Mouse (Mus musculus): ENCODE data around the gene Gm11060. TPM values are rescaled to one million over a fixed set of nuclear protein-coding genes. Genes with fewer than 3 reads are reported as not detected.

Gm11060 gene
- polyA plus RNA-seq (2012; ENCODE audit: insufficient read depth, low replicate concordance) = not detected in 2 replicates

DNA sequence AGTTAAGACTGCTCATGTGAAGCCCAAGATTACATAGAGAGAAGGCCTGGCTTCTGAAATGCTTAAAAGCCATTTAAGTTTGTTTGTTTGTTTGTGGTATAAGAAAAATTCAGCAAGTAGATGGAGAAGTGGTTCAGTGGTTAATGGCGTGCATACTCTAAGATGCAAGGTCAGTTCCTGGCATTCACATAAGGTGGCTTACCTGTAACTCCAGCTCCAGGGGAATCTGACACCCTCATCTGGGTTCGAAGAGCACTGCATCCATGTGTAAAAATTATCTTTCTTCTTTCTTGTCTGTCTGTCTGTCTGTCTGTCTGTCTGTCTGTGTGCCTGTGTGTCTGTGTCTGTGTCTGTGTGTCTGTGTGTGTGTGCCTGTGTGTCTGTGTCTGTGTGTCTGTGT, at the start of gene Gm11060:
Gm11060 (plus strand) TSS at position 301 of the 400 bp plus-strand sequence.
- H3K36me3 ChIP-seq (replicated peaks; ENCODE audit: low read length) = no peaks in the 10 kb centered on the region
- no peak for TF ChIP-seq FLI1 (IDR thresholded peaks at IDR 0.05; ENCODE audit: low read length)
- TF ChIP-seq GATA1 (IDR thresholded peaks at IDR 0.05; ENCODE audit: borderline replicate concordance, low read length) = no peak
- peaks cover 4% of the 10 kb centered on the region for H3K27me3 ChIP-seq (replicated peaks)
- H3K9me3 ChIP-seq = peaks cover 7% of the 10 kb centered on the region; the same call in 1 of the 2 replicates
- H3K4me3 ChIP-seq (replicated peaks) = no peak within 1 kb of the TSS
- H3K4me1 ChIP-seq = peaks cover 4% of the 10 kb centered on the region

DNA sequence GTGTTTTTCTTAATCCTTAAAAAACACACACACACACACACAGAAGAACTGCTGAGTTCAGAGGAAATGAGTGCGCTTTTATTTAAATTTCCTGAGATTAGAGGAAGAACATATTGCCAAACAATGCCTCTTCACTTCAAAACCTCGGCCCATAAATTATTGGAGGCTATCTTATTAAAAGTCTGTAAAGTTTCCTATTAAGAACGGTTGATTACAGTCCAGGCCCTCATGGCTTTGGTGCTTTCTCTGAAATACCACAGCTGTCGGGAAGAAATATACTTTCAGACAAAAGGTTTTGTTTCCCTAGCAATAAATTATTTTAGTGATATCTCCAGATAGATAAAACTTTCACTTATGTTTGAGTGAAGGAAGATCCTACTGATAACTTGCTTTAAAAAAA, 48.7 kb upstream of the Gm11060 start:
- H3K9me3 ChIP-seq = no peaks in the 10 kb centered on the region
- H3K4me3 ChIP-seq (replicated peaks) = no peak overlapping the region
- H3K27me3 ChIP-seq (replicated peaks) = peaks cover 5% of the 10 kb centered on the region
- H3K36me3 ChIP-seq (replicated peaks; ENCODE audit: low read length) = no peaks in the 10 kb centered on the region
- no peaks in the 10 kb centered on the region for H3K4me1 ChIP-seq
- no peak for TF ChIP-seq GATA1 (IDR thresholded peaks at IDR 0.05; ENCODE audit: borderline replicate concordance, low read length)
- TF ChIP-seq FLI1 (IDR thresholded peaks at IDR 0.05; ENCODE audit: low read length) = no peak

DNA sequence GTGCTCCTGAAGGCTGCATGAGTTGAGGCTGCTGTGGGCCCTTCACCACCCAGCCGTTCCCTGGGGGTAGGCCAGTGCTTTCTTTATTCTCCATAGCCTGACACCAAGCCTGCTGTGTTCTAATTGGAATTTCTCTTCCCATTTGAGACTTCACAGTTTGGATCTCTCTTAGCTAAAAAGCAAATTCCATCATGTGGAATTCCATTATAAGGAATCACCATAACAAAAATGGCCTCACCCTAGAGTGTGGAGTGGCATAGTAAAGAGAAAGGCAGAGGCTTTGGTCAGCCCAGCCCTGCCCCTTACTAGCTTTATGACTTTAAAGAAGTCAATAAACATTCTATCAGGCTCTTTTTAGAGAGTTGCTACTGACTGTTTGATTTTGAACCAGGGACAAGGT, 43.5 kb upstream of the Gm11060 start:
- no peaks in the 10 kb centered on the region for H3K36me3 ChIP-seq (replicated peaks; ENCODE audit: low read length)
- no peak overlapping the region for H3K4me3 ChIP-seq (replicated peaks)
- H3K9me3 ChIP-seq = no peaks in the 10 kb centered on the region
- no peaks in the 10 kb centered on the region for H3K4me1 ChIP-seq
- TF ChIP-seq GATA1 (IDR thresholded peaks at IDR 0.05; ENCODE audit: borderline replicate concordance, low read length) (no peak), FLI1 (IDR thresholded peaks at IDR 0.05; ENCODE audit: low read length) (no peak)
- peaks cover 3% of the 10 kb centered on the region for H3K27me3 ChIP-seq (replicated peaks)

DNA sequence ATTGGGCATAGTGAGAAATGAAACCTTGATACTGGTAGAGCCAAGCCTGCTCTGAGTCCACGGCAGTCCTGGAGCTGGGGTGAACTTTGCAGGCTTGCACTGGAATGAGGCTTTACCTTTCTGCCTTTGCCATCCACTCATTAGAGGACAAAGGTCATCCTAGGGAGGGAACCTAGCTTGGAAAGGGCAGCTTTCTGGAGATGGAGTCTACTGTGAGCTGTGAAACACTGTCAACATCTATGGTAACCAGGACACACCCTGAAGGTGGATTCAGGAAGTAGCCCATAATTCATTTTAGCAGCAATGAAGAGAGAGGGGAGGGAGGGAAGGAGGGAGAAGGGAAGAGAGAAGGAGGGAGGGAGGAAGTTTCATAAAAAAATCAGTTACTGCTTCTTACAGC, 36.3 kb upstream of the Gm11060 start:
- TF ChIP-seq GATA1 (IDR thresholded peaks at IDR 0.05; ENCODE audit: borderline replicate concordance, low read length) (no peak), FLI1 (IDR thresholded peaks at IDR 0.05; ENCODE audit: low read length) (no peak)
- no peak overlapping the region for H3K4me3 ChIP-seq (replicated peaks)
- H3K4me1 ChIP-seq = no peaks in the 10 kb centered on the region
- H3K9me3 ChIP-seq = no peaks in the 10 kb centered on the region
- H3K27me3 ChIP-seq (replicated peaks) = peaks cover 3% of the 10 kb centered on the region
- H3K36me3 ChIP-seq (replicated peaks; ENCODE audit: low read length) = no peaks in the 10 kb centered on the region

DNA sequence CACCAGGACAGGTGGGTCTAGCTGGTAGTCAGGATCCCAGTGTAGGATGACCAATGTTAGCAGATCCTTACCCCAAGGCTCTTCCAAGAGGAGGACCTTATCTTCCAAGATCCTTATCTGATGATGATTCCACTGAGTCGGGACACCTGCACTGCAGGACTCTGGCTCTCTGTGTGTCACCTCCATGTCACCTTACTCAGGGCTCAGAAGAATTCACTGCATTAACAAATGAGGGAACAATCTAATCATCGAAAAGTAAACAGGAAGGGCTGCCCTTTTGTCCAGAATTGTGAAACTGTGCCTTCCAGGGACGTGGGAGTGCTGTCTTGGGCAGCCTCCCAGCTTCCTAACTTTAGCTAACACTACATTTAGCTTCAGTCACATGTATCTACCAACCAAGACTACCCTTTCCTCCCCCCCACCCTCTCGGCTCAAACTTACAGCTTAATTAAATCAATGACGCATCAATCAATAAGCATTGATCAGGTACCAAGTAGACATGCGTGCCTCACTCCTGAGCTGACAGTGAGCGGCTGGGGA, 33.2 kb upstream of the Gm11060 start:
- no peaks in the 10 kb centered on the region for H3K36me3 ChIP-seq (replicated peaks; ENCODE audit: low read length)
- H3K9me3 ChIP-seq = peaks cover 3% of the 10 kb centered on the region; the same call in 1 of the 2 replicates
- no peaks in the 10 kb centered on the region for H3K27me3 ChIP-seq (replicated peaks)
- H3K4me1 ChIP-seq = no peaks in the 10 kb centered on the region
- H3K4me3 ChIP-seq (replicated peaks) = no peak overlapping the region
- TF ChIP-seq GATA1 (IDR thresholded peaks at IDR 0.05; ENCODE audit: borderline replicate concordance, low read length) (no peak), FLI1 (IDR thresholded peaks at IDR 0.05; ENCODE audit: low read length) (no peak)

DNA sequence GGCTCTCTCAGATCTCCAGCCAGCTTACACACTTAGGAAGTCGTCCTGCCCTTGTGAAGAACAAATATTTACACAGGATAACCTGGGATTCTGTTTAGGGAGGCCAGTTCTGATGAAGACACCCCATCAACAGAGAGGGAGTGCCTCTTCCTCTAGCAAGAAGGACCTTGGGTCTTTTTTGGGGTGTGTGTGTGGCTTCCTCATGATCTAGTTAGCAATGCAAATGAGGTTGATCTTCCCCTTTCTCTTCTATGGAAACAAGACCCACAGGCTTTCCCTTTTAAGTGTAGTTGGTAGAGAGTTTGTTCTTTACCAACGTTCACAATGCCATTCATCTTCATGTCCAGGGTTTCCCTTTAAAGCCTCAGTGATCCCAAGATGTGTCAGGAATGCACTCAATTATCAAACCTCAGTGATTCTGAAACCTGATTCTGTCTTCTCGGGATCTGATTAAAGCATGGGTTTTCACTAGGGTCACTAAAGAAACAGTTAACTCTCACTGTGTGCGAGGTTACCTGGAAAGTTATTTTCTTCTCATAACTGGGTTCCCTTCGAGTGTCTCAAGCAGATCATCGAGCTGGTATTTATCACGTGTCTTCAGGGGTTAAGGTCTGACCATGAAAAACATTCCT, 29.0 kb upstream of the Gm11060 start:
- H3K9me3 ChIP-seq = peaks cover 3% of the 10 kb centered on the region; the same call in 1 of the 2 replicates
- no peak for TF ChIP-seq GATA1 (IDR thresholded peaks at IDR 0.05; ENCODE audit: borderline replicate concordance, low read length)
- no peak for TF ChIP-seq FLI1 (IDR thresholded peaks at IDR 0.05; ENCODE audit: low read length)
- no peaks in the 10 kb centered on the region for H3K27me3 ChIP-seq (replicated peaks)
- H3K4me1 ChIP-seq = no peaks in the 10 kb centered on the region
- no peaks in the 10 kb centered on the region for H3K36me3 ChIP-seq (replicated peaks; ENCODE audit: low read length)
- H3K4me3 ChIP-seq (replicated peaks) = no peak overlapping the region

DNA sequence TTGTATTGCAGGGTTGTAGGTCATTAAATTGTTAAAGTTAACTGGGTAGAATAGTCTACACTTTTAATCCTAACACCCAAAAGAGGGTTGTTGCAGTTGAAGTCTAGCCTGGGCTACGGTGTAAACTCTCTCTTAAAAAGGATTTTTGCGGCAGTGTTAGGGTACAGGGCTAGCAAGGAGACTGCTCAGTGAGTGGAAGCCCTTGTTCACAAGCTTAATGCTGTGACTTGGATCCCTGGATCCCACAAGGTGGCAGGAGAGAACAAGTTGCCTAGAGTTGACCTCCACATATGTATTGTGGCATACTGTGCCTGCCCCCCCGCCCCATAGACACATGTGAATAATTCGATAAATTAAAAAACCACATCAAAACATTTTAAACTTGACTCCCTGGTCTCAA, 19.3 kb upstream of the Gm11060 start:
- no peak for TF ChIP-seq GATA1 (IDR thresholded peaks at IDR 0.05; ENCODE audit: borderline replicate concordance, low read length)
- no peak for TF ChIP-seq FLI1 (IDR thresholded peaks at IDR 0.05; ENCODE audit: low read length)

DNA sequence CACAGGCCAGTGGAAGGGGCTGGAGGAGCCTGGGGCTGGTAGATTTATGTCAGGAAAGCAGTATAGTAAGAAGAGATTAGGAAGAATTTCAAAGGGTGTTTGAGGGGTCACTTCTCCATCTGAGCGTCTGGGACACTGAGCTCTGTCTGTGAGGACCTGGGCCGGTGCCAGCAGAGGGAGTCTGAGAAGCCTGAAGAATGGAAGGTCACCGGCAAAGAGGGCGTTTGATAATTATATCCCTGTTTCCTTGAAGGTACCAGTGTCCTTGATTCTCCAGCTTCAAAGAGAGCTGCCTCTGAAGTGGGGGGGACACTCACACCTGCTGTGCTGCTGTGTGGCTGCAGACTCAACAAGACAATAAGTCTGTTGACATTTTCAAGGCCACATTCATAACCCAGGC, 17.6 kb upstream of the Gm11060 start:
- Histone ChIP-seq H3K36me3 (replicated peaks; ENCODE audit: low read length) (no peaks in the 10 kb centered on the region), H3K4me3 (replicated peaks) (no peak overlapping the region), H3K27me3 (replicated peaks) (no peaks in the 10 kb centered on the region), H3K4me1 (no peaks in the 10 kb centered on the region), H3K9me3 (no peaks in the 10 kb centered on the region)
- no peak for TF ChIP-seq FLI1 (IDR thresholded peaks at IDR 0.05; ENCODE audit: low read length)
- no peak for TF ChIP-seq GATA1 (IDR thresholded peaks at IDR 0.05; ENCODE audit: borderline replicate concordance, low read length)

More for the DNA sequence above, 19.3 kb upstream of the Gm11060 start:
- Histone ChIP-seq H3K9me3 (no peaks in the 10 kb centered on the region), H3K27me3 (replicated peaks) (no peaks in the 10 kb centered on the region), H3K4me3 (replicated peaks) (no peak overlapping the region), H3K4me1 (no peaks in the 10 kb centered on the region), H3K36me3 (replicated peaks; ENCODE audit: low read length) (no peaks in the 10 kb centered on the region)

DNA sequence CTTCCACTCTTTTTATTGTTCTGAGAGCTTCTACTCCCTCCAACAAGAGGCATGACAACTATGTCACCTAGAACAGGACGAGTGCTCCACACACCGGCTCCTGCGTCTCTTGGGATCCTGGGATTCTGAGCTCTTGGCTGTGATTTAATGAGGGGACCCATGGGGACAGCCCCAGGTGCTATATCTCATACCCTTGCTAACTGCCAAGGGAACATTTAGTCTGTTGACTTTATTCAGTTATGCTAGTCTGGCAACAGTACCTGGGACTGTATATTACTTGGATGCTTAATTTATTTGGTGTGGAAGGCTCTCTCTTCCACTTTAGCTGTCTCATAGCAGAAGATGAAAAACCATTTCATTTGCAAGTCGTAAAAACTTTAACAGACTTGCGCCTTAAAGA, 16.0 kb upstream of the Gm11060 start:
- Histone ChIP-seq H3K9me3 (no peaks in the 10 kb centered on the region), H3K27me3 (replicated peaks) (no peaks in the 10 kb centered on the region), H3K4me1 (no peaks in the 10 kb centered on the region), H3K36me3 (replicated peaks; ENCODE audit: low read length) (no peaks in the 10 kb centered on the region), H3K4me3 (replicated peaks) (no peak overlapping the region)
- TF ChIP-seq GATA1 (IDR thresholded peaks at IDR 0.05; ENCODE audit: borderline replicate concordance, low read length) (no peak), FLI1 (IDR thresholded peaks at IDR 0.05; ENCODE audit: low read length) (no peak)

DNA sequence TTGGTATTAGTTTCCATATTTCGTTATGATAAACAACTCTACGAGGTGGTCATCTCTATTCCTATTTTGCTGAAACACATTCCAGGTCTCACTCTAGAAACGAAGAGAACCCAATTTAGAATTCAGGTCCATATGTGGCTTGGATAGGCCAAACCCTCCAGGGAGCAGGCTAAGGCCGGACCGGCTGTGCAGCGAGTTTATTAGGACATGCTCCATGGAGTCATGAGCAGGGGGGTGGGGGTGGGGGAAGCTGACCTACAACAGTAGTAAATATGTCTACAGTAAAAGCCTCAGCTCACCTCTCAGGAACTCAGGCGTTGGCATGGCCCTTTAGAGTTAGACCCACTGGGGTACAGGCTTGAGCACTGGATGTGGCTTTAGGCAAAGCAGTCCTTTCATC, 14.7 kb upstream of the Gm11060 start:
- Histone ChIP-seq H3K27me3 (replicated peaks) (peaks cover 4% of the 10 kb centered on the region), H3K9me3 (no peaks in the 10 kb centered on the region), H3K36me3 (replicated peaks; ENCODE audit: low read length) (no peaks in the 10 kb centered on the region), H3K4me3 (replicated peaks) (no peak overlapping the region), H3K4me1 (no peaks in the 10 kb centered on the region)
- TF ChIP-seq GATA1 (IDR thresholded peaks at IDR 0.05; ENCODE audit: borderline replicate concordance, low read length) = no peak
- TF ChIP-seq FLI1 (IDR thresholded peaks at IDR 0.05; ENCODE audit: low read length) = no peak

All from megakaryocyte, embryonic 14.5 days (primary cell).